Mouse (Mus musculus) embryonic facial prominence, embryonic 11.5 days (tissue): Measurements from ENCODE around the gene Disp2. TPM values are rescaled to one million over a fixed set of nuclear protein-coding genes. Genes with fewer than 3 reads are reported as not detected.

Experiments used
- ATAC-seq: fragments of 200-750 bp; cut with Nextera tagmentation; replicated peaks from 2 replicates; pipeline ENCODE4 v1.8.0; 2017; ENCODE audit warnings: low read depth; ENCODE audit not compliant: insufficient number of reproducible peaks, low FRiP score, low TSS enrichment
- DNase-seq: peaks from one replicate; pipeline ENCODE4 v3.0.0-alpha.2; 2015; ENCODE audit warnings: low spot score
- H3K27ac ChIP-seq: fragments of 300-500 bp; sonication (generic); replicated peaks from 2 replicates; pipeline ENCODE4 v1.5.1; 2014; ENCODE audit warnings: mild to moderate bottlenecking, low read depth, low read length, control low read depth
- H3K27me3 ChIP-seq: fragments of 300-500 bp; sonication (generic); 2 replicates; pipeline ENCODE4 v1.6.1; 2014; ENCODE audit warnings: mild to moderate bottlenecking, low read length, moderate library complexity, mixed read lengths; ENCODE audit not compliant: control insufficient read depth, insufficient read depth
- H3K36me3 ChIP-seq: fragments of 300-500 bp; sonication (generic); replicated peaks from 2 replicates; pipeline ENCODE4 v1.6.1; 2014; ENCODE audit warnings: low read depth, mild to moderate bottlenecking, low read length, moderate library complexity, mixed read lengths; ENCODE audit not compliant: control insufficient read depth, insufficient read depth
- H3K4me1 ChIP-seq: fragments of 300-500 bp; sonication (generic); 2 replicates; pipeline ENCODE4 v1.6.1; 2014; ENCODE audit warnings: low read length, mixed read lengths; ENCODE audit not compliant: control insufficient read depth, insufficient read depth
- H3K4me2 ChIP-seq: fragments of 300-500 bp; sonication (generic); 2 replicates; pipeline ENCODE4 v1.6.1; 2014; ENCODE audit warnings: low read depth, mild to moderate bottlenecking, control low read depth, low read length, moderate library complexity
- H3K4me3 ChIP-seq: fragments of 300-500 bp; sonication (generic); 2 replicates; pipeline ENCODE4 v1.5.1; 2014; ENCODE audit warnings: low read depth, low read length, control low read depth
- H3K9ac ChIP-seq: fragments of 300-500 bp; sonication (generic); replicated peaks from 2 replicates; pipeline ENCODE4 v1.6.1; 2014; ENCODE audit warnings: mild to moderate bottlenecking, control low read depth, low read length
- H3K9me3 ChIP-seq: fragments of 300-500 bp; sonication (generic); replicated peaks from 2 replicates; pipeline ENCODE4 v1.6.1; 2016; ENCODE audit warnings: mild to moderate bottlenecking, low read length, inconsistent platforms, mixed read lengths; ENCODE audit not compliant: control insufficient read depth
- WGBS: fragments of 180-500 bp; shearing (Covaris S2); extraction: QIAGEN DNeasy Blood & Tissue Kit; methylation state at CpG from one replicate; pipeline ENCODE4 v1.1.7; 2014; 5-methylcytosine and 5-hydroxymethylcytosine counted together
- polyA plus RNA-seq: library from polyadenylated mRNA; unstranded; fragments of >200 nt; fragmentation: Nextera tagmentation; extraction: Ambion mirVana; gene quantifications from 2 replicates; pipeline ENCODE4 v1.2.1, GENCODE M21; 2014

Gene Disp2
- polyA plus RNA-seq, 1 experiment from 2014 or later: 1.5 TPM

- H3K36me3 ChIP-seq: no peaks in the 10 kb centered on the region
- 27% methylated on average over 8 of the region's 8 CpGs for WGBS
- DNase-seq: peak; percentile 78
- no peak for ATAC-seq
- no peak overlapping the region for H3K9ac ChIP-seq
- H3K4me3 ChIP-seq: no peak overlapping the region
- no peaks in the 10 kb centered on the region for H3K9me3 ChIP-seq
- no peak overlapping the region for H3K27ac ChIP-seq
- no peak overlapping the region for H3K4me2 ChIP-seq
- peaks cover 7% of the 10 kb centered on the region for H3K27me3 ChIP-seq
- peaks cover 4% of the 10 kb centered on the region for H3K4me1 ChIP-seq
These were observed 36.1 kb upstream of the Disp2 start for GRCm38 (mm10) chr2:118743261-118743943.

- H3K9ac ChIP-seq: no peak overlapping the region
- 9% methylated on average over 7 of the region's 7 CpGs for WGBS
- DNase-seq (no peak), ATAC-seq (no peak)
- H3K9me3 ChIP-seq: no peaks in the 10 kb centered on the region
- H3K27me3 ChIP-seq: peaks cover 7% of the 10 kb centered on the region
- no peak overlapping the region for H3K27ac ChIP-seq
- no peak overlapping the region for H3K4me2 ChIP-seq
- H3K4me3 ChIP-seq: no peak overlapping the region; the same call in 1 of the 2 replicates
- no peaks in the 10 kb centered on the region for H3K36me3 ChIP-seq
- peaks cover 4% of the 10 kb centered on the region for H3K4me1 ChIP-seq
These were observed 34.9 kb upstream of the Disp2 start for GRCm38 (mm10) chr2:118744621-118745020.

GRCm38 (mm10) chr2:118745232-118745884, 34.2 kb upstream of the Disp2 start, which contains the start of gene Inafm2:
Gene Inafm2 (plus strand): TSS chr2:118745758.
- peaks cover 7% of the 10 kb centered on the region for H3K27me3 ChIP-seq
- ATAC-seq: peak; percentile 85
- peak within 1 kb of the TSS; percentile 85 for H3K9ac ChIP-seq
- under 1% methylated on average over 40 of the region's 57 CpGs for WGBS
- peak within 1 kb of the TSS; percentile 98 for H3K4me2 ChIP-seq
- peak within 1 kb of the TSS; percentile 89 for H3K4me3 ChIP-seq
- H3K9me3 ChIP-seq: no peaks in the 10 kb centered on the region
- peak; percentile 93 for DNase-seq
- H3K4me1 ChIP-seq: peaks cover 4% of the 10 kb centered on the region
- H3K36me3 ChIP-seq: no peaks in the 10 kb centered on the region
- no peak within 1 kb of the TSS; the same call in 1 of the 2 replicates for H3K27ac ChIP-seq

DNA sequence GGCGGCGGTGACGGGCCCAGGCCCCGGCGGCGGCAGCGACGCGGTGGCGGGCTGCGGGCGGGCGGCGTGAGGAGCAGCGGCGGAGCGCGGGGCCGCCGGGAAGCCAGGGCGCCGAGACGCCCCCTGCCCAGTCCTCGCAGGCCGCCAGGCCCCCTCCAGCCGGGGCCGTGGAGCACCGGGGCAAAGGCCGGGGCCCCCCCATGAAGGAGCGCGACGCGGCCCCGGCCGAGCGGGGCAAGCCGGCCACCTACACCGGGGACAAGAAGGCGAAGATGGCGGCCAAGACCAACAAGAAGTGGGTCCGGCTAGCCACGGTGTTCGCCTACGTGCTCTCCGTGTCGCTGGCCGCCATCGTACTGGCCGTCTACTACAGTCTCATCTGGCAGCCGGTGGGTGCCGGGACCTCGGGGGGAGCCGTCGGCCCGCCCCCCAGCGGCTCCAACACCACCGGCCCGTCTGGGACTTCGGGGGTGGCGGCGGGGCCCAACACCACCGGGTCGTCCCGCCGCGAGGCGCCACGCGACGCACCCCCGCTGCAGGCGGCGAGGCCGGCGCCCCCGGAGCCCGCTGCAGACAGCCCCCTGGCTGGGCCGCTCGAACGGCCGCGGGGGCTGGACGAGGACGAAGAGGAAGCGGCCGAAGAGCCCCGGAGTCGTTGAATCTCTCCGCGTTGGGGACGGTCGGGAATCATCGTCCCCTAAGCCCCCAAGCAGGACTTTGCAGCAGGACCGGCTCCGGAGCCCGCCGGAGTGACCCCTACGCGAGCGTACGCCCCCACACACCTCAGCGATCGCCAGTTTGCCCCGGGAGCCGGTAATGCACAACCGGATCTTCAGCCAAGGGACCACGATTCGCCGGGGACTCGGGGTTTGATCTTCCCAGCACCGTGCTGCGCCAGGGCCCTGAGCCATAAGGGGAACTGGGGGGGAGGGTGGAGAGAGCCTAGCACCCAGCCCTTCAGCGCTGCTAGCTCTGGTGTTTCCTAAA, 33.3 kb upstream of the Disp2 start:
- Histone ChIP-seq H3K36me3 (no peaks in the 10 kb centered on the region), H3K9me3 (no peaks in the 10 kb centered on the region), H3K27ac (no peak overlapping the region; the same call in 1 of the 2 replicates), H3K4me1 (peaks cover 4% of the 10 kb centered on the region), H3K4me2 (peak overlapping the region; percentile 98), H3K4me3 (peak overlapping the region; percentile 89), H3K27me3 (peaks cover 7% of the 10 kb centered on the region), H3K9ac (peak overlapping the region; percentile 85)
- WGBS: under 1% methylated on average over 88 of the region's 113 CpGs
- DNase-seq (peak; percentile 48), ATAC-seq (peak; percentile 39)

- ATAC-seq (no peak), DNase-seq (no peak)
- Histone ChIP-seq H3K4me3 (no peak overlapping the region), H3K36me3 (no peaks in the 10 kb centered on the region), H3K4me2 (no peak overlapping the region), H3K9me3 (no peaks in the 10 kb centered on the region), H3K27me3 (peaks cover 7% of the 10 kb centered on the region), H3K9ac (no peak overlapping the region), H3K4me1 (peaks cover 4% of the 10 kb centered on the region), H3K27ac (no peak overlapping the region)
- WGBS: 39% methylated on average over 10 of the region's 10 CpGs
These were observed 32.1 kb upstream of the Disp2 start for GRCm38 (mm10) chr2:118747301-118747960.

DNA sequence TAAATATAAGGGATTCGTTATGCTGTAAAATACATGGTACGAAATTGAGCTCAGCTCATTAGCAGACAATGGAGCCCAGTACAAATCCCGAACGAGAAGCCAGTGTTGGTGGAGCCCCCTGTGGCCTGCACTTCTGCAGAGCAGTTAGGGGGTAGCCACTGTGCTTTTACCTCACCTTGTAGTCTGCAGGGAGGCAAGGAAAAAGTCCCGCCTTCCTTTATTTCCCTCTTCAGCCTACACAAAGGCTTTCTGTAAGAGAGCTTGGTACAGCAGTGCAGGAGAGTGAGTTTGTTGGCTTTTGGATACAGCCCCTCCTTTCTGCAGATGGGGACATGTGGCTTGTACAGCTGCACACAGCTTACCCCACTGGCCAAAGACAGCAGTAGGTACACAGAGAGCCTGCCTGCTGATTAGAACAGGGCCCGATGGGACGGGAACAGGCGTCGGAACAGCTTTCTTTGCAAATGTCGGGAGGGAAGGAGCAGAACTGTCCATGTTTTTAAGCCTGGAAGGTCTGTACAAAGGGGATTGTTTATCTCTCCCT, 30.1 kb upstream of the Disp2 start:
- Histone ChIP-seq H3K4me3 (no peak overlapping the region), H3K9me3 (no peaks in the 10 kb centered on the region), H3K27ac (no peak overlapping the region), H3K4me1 (peaks cover 4% of the 10 kb centered on the region), H3K9ac (no peak overlapping the region), H3K4me2 (no peak overlapping the region), H3K27me3 (peaks cover 5% of the 10 kb centered on the region; the same call in 1 of the 2 replicates), H3K36me3 (no peaks in the 10 kb centered on the region)
- WGBS: 30% methylated on average over 10 of the region's 10 CpGs
- no peak for DNase-seq
- no peak for ATAC-seq

DNA sequence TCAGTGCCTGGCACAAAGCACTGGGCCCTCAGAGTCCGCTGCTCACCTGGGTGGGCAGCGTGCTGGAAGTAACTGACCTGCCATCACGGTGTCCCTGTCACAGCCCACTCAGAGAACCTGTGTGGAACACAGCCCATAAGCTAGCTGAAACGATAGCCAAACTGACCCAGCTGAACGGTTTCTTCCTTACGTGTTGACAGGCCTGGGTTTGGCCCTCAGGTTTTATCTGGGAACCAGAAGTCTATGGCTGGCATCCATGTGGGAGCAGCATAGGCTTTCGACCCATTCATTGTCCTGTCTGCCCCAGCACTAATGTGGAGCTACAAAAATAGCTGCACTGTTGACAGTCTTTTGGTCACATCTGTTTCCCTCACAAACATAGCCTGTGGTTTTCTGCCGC, 29.0 kb upstream of the Disp2 start:
- WGBS: 84% methylated on average over 8 of the region's 8 CpGs
- Histone ChIP-seq H3K4me3 (no peak overlapping the region), H3K4me1 (no peaks in the 10 kb centered on the region), H3K27me3 (no peaks in the 10 kb centered on the region), H3K9me3 (no peaks in the 10 kb centered on the region), H3K27ac (no peak overlapping the region), H3K4me2 (no peak overlapping the region), H3K36me3 (no peaks in the 10 kb centered on the region), H3K9ac (no peak overlapping the region; the same call in 1 of the 2 replicates)
- no peak for ATAC-seq
- DNase-seq: no peak
